Mouse (Mus musculus) embryonic facial prominence, embryonic 10.5 days (tissue): ENCODE measurements around the gene Tnks1bp1. TPM values are rescaled to one million over a fixed set of nuclear protein-coding genes. Genes with fewer than 3 reads are reported as not detected.

Experiments
- DNase-seq: peaks from one replicate; pipeline ENCODE4 v3.0.0-alpha.2; 2017; ENCODE audit warnings: low spot score
- H3K27ac ChIP-seq: fragments of 300-500 bp; sonication (generic); replicated peaks from 2 replicates; pipeline ENCODE4 v1.5.1; 2016; ENCODE audit warnings: mild to moderate bottlenecking
- H3K27me3 ChIP-seq: fragments of 300-500 bp; sonication (generic); replicated peaks from 2 replicates; pipeline ENCODE4 v1.6.1; 2016; ENCODE audit warnings: low read depth, mild to moderate bottlenecking; ENCODE audit not compliant: poor library complexity, severe bottlenecking
- H3K36me3 ChIP-seq: fragments of 300-500 bp; sonication (generic); replicated peaks from 2 replicates; pipeline ENCODE4 v1.6.1; 2016; ENCODE audit warnings: mild to moderate bottlenecking, moderate library complexity
- H3K4me1 ChIP-seq: fragments of 300-500 bp; sonication (generic); 2 replicates; pipeline ENCODE4 v1.6.1; 2016
- H3K4me3 ChIP-seq: fragments of 300-500 bp; sonication (generic); 2 replicates; pipeline ENCODE4 v1.5.1; 2016; ENCODE audit warnings: mild to moderate bottlenecking, moderate library complexity
- H3K9me3 ChIP-seq: fragments of 300-500 bp; sonication (generic); 2 replicates; pipeline ENCODE4 v1.6.1; 2016; ENCODE audit warnings: mild to moderate bottlenecking
- WGBS: fragments of 180-500 bp; shearing (Covaris S2); methylation state at CpG from one replicate; pipeline ENCODE4 v1.1.7; 2016; 5-methylcytosine and 5-hydroxymethylcytosine counted together
- polyA plus RNA-seq: library from polyadenylated mRNA; unstranded; fragments of >200 nt; fragmentation: Nextera tagmentation; extraction: Ambion mirVana; gene quantifications from 2 replicates; pipeline ENCODE4 v1.2.1, GENCODE M21; 2016

Tnks1bp1 gene
- polyA plus RNA-seq, 1 experiment from 2014 or later = 33.1 TPM

DNA sequence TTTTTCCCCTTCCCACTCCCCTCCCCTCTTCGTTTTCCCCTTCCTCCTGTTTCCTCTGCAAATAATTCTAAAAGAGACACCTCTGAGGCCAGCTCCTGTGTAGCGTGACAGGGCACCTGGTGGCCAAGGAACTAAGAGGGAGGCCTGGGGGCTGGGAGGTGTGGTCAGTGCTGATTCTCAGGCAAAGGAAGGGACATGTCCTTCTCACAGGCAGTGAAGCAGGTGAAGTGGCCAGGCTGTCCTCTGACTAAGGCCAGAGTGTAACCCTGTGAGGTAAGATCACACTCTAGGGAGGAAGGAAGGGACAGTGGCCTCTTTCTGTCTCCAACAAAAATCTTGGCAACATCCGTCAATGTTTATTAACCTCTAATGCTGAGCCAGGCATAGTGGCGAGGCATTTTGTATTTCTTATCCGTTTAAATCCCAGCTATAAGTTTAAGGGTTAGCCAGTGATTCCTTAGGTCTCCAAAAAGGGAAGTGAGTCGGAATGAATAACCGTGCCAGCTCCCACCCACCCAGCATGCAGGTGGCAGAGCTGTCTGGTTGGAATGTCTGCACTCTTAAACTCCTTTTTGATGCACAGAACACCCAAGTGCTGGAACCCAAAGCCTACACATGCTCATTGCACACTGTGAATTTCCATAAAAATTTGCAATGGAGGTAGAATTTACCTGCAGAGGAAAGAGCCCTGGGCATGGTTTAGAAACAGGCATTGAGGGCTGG, 58.4 kb downstream of the Tnks1bp1 start:
- Histone ChIP-seq H3K27ac (no peak overlapping the region), H3K36me3 (no peaks in the 10 kb centered on the region), H3K9me3 (no peaks in the 10 kb centered on the region), H3K27me3 (no peaks in the 10 kb centered on the region), H3K4me1 (no peaks in the 10 kb centered on the region), H3K4me3 (no peak overlapping the region)
- no peak for DNase-seq
- 80% methylated on average over 7 of the region's 7 CpGs for WGBS

DNA sequence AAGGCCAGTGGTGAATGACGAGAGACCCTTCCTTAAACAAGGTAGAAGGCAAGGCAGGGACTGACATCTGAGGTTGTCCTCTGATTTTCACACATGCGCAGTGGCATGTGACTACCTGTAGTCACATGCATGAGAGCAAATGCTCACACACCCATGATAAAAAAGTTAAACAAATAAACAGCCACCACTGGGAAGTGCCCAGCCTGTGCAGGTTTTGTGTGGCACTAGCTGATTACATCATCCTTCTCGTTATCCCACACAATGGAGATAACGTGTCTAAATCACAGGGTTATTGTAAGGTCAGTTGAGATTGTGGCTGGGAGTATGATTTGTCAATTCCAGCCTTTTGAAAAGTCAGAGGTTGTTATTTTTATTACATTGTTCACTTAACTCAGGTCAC, 59.1 kb downstream of the Tnks1bp1 start:
- no peaks in the 10 kb centered on the region for H3K36me3 ChIP-seq
- no peaks in the 10 kb centered on the region for H3K9me3 ChIP-seq
- 84% methylated on average over 4 of the region's 4 CpGs for WGBS
- no peak overlapping the region for H3K27ac ChIP-seq
- H3K27me3 ChIP-seq = no peaks in the 10 kb centered on the region
- DNase-seq = no peak
- no peaks in the 10 kb centered on the region for H3K4me1 ChIP-seq
- no peak overlapping the region for H3K4me3 ChIP-seq

- H3K27ac ChIP-seq = no peak overlapping the region
- no peak overlapping the region for H3K4me3 ChIP-seq
- WGBS = 86% methylated on average over 9 of the region's 9 CpGs
- no peaks in the 10 kb centered on the region for H3K9me3 ChIP-seq
- no peaks in the 10 kb centered on the region for H3K4me1 ChIP-seq
- no peaks in the 10 kb centered on the region for H3K36me3 ChIP-seq
- no peaks in the 10 kb centered on the region for H3K27me3 ChIP-seq
- DNase-seq = no peak
Observed at GRCm38 (mm10) chr2:85110288-85110875, 62.6 kb downstream of the Tnks1bp1 start.

Other genes with a start within 250 kb of the Tnks1bp1 start
- 22.7 and 25.8 TPM in 2 replicates for gene Ube2l6, start 249.2 kb upstream of the Tnks1bp1 start, polyA plus RNA-seq
- gene Smtnl1, start 225.4 kb upstream of the Tnks1bp1 start, polyA plus RNA-seq = 0.21 and 0.27 TPM in 2 replicates
- gene Timm10, start 221.0 kb upstream of the Tnks1bp1 start, polyA plus RNA-seq = 64.9 and 65.8 TPM in 2 replicates
- gene Slc43a1, start 209.2 kb upstream of the Tnks1bp1 start, polyA plus RNA-seq = 30.4 and 35.4 TPM in 2 replicates
- gene Rtn4rl2, start 161.3 kb upstream of the Tnks1bp1 start, polyA plus RNA-seq = 2.5 and 2.6 TPM in 2 replicates
- 29.5 and 30.8 TPM in 2 replicates for gene Slc43a3, start 111.4 kb upstream of the Tnks1bp1 start, polyA plus RNA-seq
- gene Prg2, start 67.6 kb upstream of the Tnks1bp1 start, polyA plus RNA-seq = 0.30 TPM in 1 of 2 replicates, not detected in the other
- not detected in 2 replicates for gene Prg3, start 59.8 kb upstream of the Tnks1bp1 start, polyA plus RNA-seq
- 419 and 425 TPM in 2 replicates for gene Ssrp1, start 10.8 kb upstream of the Tnks1bp1 start, polyA plus RNA-seq
- gene P2rx3, start 10.6 kb upstream of the Tnks1bp1 start, polyA plus RNA-seq = 10.0 and 11.5 TPM in 2 replicates
- gene Aplnr, start 88.2 kb downstream of the Tnks1bp1 start, polyA plus RNA-seq = 40.2 and 42.2 TPM in 2 replicates
- gene Lrrc55, start 149.2 kb downstream of the Tnks1bp1 start, polyA plus RNA-seq = 0.32 and 0.60 TPM in 2 replicates